Mouse (Mus musculus): ENCODE results near the gene Treh. TPM values are rescaled to one million over a fixed set of nuclear protein-coding genes. Genes with fewer than 3 reads are reported as not detected.

Treh gene
- polyA plus RNA-seq, 1 experiment, result 183 TPM

GRCm38 (mm10) chr9:44672291-44672865, 655 bp upstream of the Treh start:
- Histone ChIP-seq H3K4me3 (ENCODE audit: low read depth, low read length) (no peak overlapping the region), H3K36me3 (ENCODE audit: control insufficient read depth, insufficient read depth, low read length) (no peaks in the 10 kb centered on the region), H3K27ac (ENCODE audit: insufficient read depth, low read depth, low read length) (peak overlapping the region; percentile 86), H3K4me1 (ENCODE audit: control insufficient read depth, insufficient read depth, insufficient read length, low read length) (peaks cover 39% of the 10 kb centered on the region; the same call in 1 of the 2 replicates), H3K27me3 (ENCODE audit: control insufficient read depth, insufficient read depth, low read length) (no peaks in the 10 kb centered on the region)
- 52% methylated on average over 2 of the region's 2 CpGs for WGBS
- no peak for TF ChIP-seq CTCF (IDR thresholded peaks at IDR 0.05; ENCODE audit: extremely low read depth, insufficient read length, insufficient replicate concordance, low read depth, low read length)
- no peak for TF ChIP-seq POLR2A (IDR thresholded peaks at IDR 0.05; ENCODE audit: low read depth, low read length)

- TF ChIP-seq POLR2A (IDR thresholded peaks at IDR 0.05; ENCODE audit: low read depth, low read length) (no peak), CTCF (IDR thresholded peaks at IDR 0.05; ENCODE audit: extremely low read depth, insufficient read length, insufficient replicate concordance, low read depth, low read length) (peak; percentile 43; the same call in 1 of the 2 replicates)
- Histone ChIP-seq H3K27me3 (ENCODE audit: control insufficient read depth, insufficient read depth, low read length) (no peaks in the 10 kb centered on the region), H3K27ac (ENCODE audit: insufficient read depth, low read depth, low read length) (0 out of 2 replicates have a peak overlapping the region, but pooled peaks have one; percentile 13), H3K4me1 (ENCODE audit: control insufficient read depth, insufficient read depth, insufficient read length, low read length) (peaks cover 29% of the 10 kb centered on the region), H3K4me3 (ENCODE audit: low read depth, low read length) (no peak overlapping the region), H3K36me3 (ENCODE audit: control insufficient read depth, insufficient read depth, low read length) (peaks cover 5% of the 10 kb centered on the region; the same call in 1 of the 2 replicates)
- 94% methylated on average over 2 of the region's 2 CpGs for WGBS
Measured at GRCm38 (mm10) chr9:44678288-44678871, 5.3 kb downstream of the Treh start.

GRCm38 (mm10) chr9:44679565-44679964, 6.5 kb downstream of the Treh start:
- no peak overlapping the region for H3K4me3 ChIP-seq (ENCODE audit: low read depth, low read length)

GRCm38 (mm10) chr9:44683046-44683445, 10.0 kb downstream of the Treh start:
- no peaks in the 10 kb centered on the region for H3K27me3 ChIP-seq (ENCODE audit: control insufficient read depth, insufficient read depth, low read length)
- H3K27ac ChIP-seq (ENCODE audit: insufficient read depth, low read depth, low read length), result no peak overlapping the region
- peaks cover 19% of the 10 kb centered on the region for H3K36me3 ChIP-seq (ENCODE audit: control insufficient read depth, insufficient read depth, low read length)
- H3K4me3 ChIP-seq (ENCODE audit: low read depth, low read length), result no peak overlapping the region
- no peak for TF ChIP-seq CTCF (IDR thresholded peaks at IDR 0.05; ENCODE audit: extremely low read depth, insufficient read length, insufficient replicate concordance, low read depth, low read length)
- no peak for TF ChIP-seq POLR2A (IDR thresholded peaks at IDR 0.05; ENCODE audit: low read depth, low read length)
- WGBS, result 85% methylated on average over 8 of the region's 8 CpGs
- H3K4me1 ChIP-seq (ENCODE audit: control insufficient read depth, insufficient read depth, insufficient read length, low read length), result peaks cover 8% of the 10 kb centered on the region

More at GRCm38 (mm10) chr9:44679565-44679964, 6.5 kb downstream of the Treh start:
- Histone ChIP-seq H3K27me3 (ENCODE audit: control insufficient read depth, insufficient read depth, low read length) (no peaks in the 10 kb centered on the region), H3K4me1 (ENCODE audit: control insufficient read depth, insufficient read depth, insufficient read length, low read length) (peaks cover 21% of the 10 kb centered on the region), H3K36me3 (ENCODE audit: control insufficient read depth, insufficient read depth, low read length) (peaks cover 9% of the 10 kb centered on the region), H3K27ac (ENCODE audit: insufficient read depth, low read depth, low read length) (peak overlapping the region; percentile 77)
- TF ChIP-seq CTCF (IDR thresholded peaks at IDR 0.05; ENCODE audit: extremely low read depth, insufficient read length, insufficient replicate concordance, low read depth, low read length), result no peak
- no peak; the same call in 1 of the 2 replicates for TF ChIP-seq POLR2A (IDR thresholded peaks at IDR 0.05; ENCODE audit: low read depth, low read length)
- WGBS, result 30% methylated on average over 5 of the region's 5 CpGs

GRCm38 (mm10) chr9:44685346-44686330, 12.6 kb downstream of the Treh start:
- no peak for TF ChIP-seq POLR2A (IDR thresholded peaks at IDR 0.05; ENCODE audit: low read depth, low read length)
- peak; percentile 99 for TF ChIP-seq CTCF (IDR thresholded peaks at IDR 0.05; ENCODE audit: extremely low read depth, insufficient read length, insufficient replicate concordance, low read depth, low read length)
- Histone ChIP-seq H3K27me3 (ENCODE audit: control insufficient read depth, insufficient read depth, low read length) (no peaks in the 10 kb centered on the region), H3K4me3 (ENCODE audit: low read depth, low read length) (no peak overlapping the region), H3K4me1 (ENCODE audit: control insufficient read depth, insufficient read depth, insufficient read length, low read length) (peaks cover 9% of the 10 kb centered on the region), H3K36me3 (ENCODE audit: control insufficient read depth, insufficient read depth, low read length) (peaks cover 19% of the 10 kb centered on the region), H3K27ac (ENCODE audit: insufficient read depth, low read depth, low read length) (no peak overlapping the region; the same call in 1 of the 2 replicates)
- 42% methylated on average over 14 of the region's 14 CpGs for WGBS

GRCm38 (mm10) chr9:44686638-44687037, 13.6 kb downstream of the Treh start:
- H3K36me3 ChIP-seq (ENCODE audit: control insufficient read depth, insufficient read depth, low read length), result peaks cover 17% of the 10 kb centered on the region
- H3K4me3 ChIP-seq (ENCODE audit: low read depth, low read length), result no peak overlapping the region
- no peak overlapping the region for H3K27ac ChIP-seq (ENCODE audit: insufficient read depth, low read depth, low read length)
- TF ChIP-seq CTCF (IDR thresholded peaks at IDR 0.05; ENCODE audit: extremely low read depth, insufficient read length, insufficient replicate concordance, low read depth, low read length) (no peak), POLR2A (IDR thresholded peaks at IDR 0.05; ENCODE audit: low read depth, low read length) (no peak)
- 81% methylated on average over 5 of the region's 5 CpGs for WGBS
- peaks cover 17% of the 10 kb centered on the region for H3K4me1 ChIP-seq (ENCODE audit: control insufficient read depth, insufficient read depth, insufficient read length, low read length)
- H3K27me3 ChIP-seq (ENCODE audit: control insufficient read depth, insufficient read depth, low read length), result no peaks in the 10 kb centered on the region

Measured in small intestine, adult 2 months (tissue).